Mouse (Mus musculus) layer of hippocampus, adult 8-10 months (tissue): Measurements from ENCODE around the gene Ercc8. TPM values are rescaled to one million over a fixed set of nuclear protein-coding genes. Genes with fewer than 3 reads are reported as not detected.

Experiments used
- DNase-seq, 2 experiments: peaks; one replicate each; pipeline ENCODE4 v3.0.0; 2022; ENCODE audit warnings: low spot score in 2 of 2
- total RNA-seq, 4 experiments: library from RNA; stranded (reverse); gene quantifications; 2 replicates each; pipeline ENCODE4 v1.2.4; 2022

Ercc8 gene
- total RNA-seq = 10 to 100 TPM; 15.3 to 19.8 (median 16.2) TPM

DNA sequence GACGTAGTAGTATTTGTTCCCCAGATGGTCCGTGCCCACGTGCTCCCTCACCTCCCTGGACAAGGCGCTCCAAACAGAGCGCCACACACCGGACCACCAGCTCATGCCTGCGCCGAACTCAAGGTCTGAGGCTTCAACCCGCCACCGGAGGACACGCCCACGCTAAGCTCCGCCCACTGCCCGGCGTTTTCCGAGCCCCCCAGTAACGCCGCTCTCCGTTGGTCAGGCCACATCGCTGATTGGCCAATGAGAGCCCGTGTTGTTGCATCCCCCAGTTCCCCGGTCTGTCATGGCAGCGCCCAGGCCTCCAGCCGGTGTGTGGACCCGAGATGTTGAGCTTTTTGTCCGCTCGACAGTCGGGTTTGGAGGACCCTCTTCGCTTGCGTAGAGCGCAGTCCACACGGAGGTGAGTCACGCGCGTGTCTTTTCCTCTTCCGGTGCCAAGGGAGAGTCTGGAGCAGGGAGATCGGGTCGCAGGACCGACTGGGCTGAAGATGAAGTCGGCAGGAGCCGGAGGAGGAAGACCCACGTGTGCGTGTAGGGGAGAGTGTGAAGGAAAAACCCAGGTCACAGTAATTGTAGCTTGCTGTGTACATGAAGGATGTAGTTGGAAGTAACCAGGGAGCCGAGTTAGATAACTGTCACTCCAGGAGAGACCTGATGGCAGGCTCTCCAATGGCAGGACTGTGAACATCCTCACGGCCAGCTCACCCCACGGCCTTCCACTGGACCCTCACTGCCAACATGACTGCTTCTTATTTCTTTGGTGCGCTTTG is at the start of gene Ercc8, which contains the start of gene Ndufaf2:
Gene Ercc8 (plus strand): TSS at position 267 of the 776 bp plus-strand sequence.
Gene Ndufaf2 (minus strand): TSS at position 159 of the 776 bp plus-strand sequence.
- peak; percentile 87 to 96 for DNase-seq

DNA sequence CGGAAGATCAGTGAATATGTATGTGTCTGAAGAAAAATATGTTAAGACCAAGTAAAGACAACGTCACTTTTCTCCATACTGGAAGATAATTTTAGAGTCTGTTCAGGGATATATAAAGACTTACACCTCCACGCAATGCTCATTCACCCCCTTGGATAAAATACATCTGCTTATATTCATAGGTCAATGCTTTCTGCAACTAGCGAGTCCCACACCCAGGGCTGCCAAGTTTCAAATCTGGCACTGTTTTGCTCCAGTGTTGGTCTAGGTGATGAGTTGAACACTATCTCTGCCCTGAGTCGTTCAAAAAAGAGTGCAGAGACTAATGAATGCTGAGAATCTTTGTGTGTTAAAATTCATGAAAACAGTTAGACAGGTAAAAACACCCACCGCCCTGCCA is 47.6 kb upstream of the Ercc8 start:
- no peak for DNase-seq

DNA sequence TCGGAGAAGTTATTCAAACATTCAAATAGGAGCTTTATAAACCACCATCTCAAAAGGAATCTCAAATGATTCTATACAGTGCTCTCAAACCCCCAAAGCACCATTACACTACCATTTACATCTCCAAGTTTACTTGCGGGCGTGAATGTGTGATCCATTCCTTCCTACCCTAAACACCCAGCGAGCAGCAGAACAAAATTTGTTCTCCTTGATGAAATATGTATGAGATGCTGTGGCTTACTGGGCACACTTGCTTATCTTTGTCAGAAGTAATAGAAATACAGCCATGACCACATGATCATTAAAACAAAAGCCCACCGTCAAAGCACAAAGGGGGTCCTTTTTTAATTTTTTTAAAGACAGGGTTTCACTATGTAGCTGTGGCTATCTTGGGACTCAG is 45.0 kb upstream of the Ercc8 start:
- DNase-seq = no peak

DNA sequence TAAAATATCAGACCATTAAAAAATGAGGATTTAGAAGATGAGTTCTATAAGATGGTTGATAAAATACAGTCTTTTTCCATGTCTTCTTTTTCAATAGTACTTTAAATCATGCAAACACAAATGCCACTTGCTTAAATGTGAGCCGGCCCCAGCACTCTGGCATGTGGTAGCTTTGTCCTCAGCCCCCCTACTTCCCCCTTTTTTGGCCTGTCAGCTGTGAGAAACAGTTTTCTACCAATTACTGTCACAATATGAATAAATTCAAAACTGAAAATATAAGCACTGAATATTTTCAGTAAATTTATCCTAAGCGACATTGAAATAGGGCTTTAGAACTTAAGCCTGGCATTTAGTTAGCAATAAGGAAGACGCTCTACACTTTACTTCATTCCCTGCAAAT is 44.3 kb upstream of the Ercc8 start:
- no peak for DNase-seq

DNA sequence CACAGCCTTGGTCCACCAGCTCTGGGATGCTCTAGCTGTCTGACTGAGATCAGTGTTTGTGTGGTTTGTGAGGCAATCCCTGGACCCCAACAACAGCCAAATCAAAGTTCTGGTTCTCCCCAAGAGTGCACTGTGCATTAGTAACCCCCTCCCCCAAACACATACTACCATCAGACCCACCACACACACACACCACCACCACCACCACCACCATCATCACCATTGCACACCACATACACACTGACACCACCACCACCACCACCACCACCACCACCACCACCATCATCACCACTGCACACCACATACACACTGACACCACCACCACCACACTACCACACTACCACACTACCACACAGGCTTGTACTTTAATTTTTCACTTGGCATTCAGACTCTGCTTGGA is 40.9 kb upstream of the Ercc8 start:
- no peak for DNase-seq

DNA sequence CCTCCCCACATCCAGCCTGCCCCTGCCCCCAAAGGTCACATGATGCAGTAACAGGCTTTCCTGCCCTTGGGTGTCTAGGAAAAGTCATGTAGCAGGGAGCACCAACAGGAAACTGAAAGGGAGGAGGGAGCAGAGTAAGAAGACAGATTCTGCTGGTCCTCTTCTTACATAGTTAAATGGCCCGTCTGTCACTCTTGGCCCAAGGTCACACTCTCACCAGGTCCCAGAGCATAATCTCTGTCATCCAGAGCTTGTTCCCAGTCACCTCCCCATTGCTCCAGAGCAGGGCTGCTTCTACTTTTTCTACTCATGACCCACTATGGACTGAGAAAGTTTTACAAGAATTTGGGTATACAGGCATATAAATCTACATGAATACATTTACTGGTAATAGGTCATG is 40.3 kb upstream of the Ercc8 start:
- no peak for DNase-seq

DNA sequence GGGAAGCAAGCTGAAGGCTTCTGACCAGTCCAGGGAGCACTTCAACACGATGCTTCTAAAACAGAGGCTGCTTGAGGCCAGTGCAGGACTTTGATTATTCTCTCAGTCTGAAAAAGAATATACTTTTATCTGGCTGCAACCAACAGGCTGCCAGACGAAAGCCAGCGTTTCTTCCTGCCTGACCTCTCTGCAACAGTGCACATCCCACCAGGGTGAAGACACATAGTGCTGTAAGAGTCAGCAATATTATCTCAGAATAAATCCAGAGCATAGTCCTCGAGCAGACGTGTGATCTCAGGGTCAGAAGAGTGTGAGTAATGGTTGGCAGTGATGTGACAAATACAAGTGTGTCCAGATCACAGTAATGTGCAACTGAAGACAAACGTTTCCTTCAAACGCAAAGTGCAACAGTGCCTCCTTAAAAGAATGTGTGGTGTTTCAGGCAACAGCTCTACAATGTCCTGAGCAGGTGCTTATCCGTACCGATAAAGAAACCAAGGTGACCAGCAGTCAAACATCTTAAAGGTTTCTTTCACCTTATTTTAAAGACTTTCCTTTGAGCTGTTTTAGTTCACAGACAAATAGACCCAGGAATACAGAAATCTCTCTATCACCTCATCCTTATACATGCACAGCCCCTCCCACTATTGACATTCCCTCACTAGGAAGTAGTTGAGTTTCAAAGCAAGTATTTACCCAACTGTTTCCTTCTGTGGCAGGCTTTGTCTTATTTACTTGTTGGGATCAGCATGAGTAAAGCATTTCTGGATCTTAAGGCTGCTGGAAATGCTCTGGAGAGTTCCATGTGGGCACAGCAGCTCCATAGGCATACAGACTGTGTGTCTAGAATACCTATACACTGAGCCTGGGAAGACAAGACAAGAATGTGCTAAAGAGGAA is 38.9 kb upstream of the Ercc8 start:
- no peak for DNase-seq

DNA sequence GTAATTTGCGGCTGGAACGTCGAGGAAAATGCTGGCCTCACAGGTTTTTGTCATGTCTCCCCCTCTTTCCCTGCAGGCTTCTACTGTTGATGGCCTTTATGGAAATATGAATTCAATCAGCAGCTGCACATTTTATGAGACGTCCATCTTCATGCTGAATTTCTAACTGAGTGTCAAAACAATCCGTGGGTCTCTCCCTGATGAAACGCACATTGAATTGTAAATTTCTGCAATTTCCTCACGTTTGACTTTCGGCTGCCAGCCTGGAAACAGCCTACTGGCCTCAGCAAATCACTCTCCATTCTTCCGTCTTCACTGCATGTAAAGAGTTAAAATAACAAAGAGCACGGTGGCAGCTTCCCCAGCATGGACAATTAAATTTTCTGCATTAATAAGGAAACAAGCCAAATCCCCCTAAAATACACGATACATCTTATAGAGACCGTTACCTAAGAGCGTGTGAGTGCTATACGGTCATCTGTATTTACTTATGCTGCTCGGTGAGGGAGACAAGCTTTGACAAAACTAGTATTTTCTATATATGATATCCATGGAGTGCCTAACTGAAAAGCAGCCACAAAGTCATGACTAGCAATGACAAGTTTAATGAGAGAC is 35.3 kb upstream of the Ercc8 start:
- DNase-seq = no peak

DNA sequence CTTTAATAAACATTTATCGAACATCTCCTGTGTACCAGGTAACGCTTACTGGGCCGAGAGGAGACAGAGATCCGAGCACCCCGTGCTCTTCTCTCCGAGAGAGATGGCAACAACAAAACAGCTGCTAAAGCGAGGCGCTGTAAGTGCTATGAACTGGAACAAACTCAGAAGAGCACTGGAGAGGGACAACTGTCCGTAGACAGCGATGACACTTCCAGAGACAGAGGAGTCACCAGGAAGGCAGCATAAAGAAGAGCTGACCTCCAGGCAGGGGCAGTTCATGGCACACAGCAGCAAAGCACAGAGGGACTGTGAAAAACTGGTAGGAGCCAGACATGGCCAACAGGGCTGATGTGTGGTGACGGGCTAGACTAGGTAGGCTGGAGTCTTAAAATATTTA is 34.4 kb upstream of the Ercc8 start:
- no peak for DNase-seq

DNA sequence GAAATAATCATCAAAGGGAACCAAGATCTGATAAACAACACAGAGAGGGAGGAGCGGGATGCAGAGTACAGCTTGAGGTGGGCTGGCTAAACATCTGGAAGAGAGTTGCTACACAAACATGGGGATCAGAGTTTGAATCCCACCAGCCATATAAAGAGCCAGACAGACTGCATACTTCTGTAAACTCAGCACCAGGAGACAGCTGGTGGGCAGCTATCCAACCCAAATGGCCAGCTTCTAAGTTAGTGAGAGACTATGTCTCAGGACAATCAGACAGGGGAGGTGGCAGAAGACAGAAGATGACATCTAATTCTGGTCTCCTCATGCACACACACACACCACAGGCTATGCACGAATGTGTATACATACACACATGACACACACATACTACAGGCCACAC is 32.3 kb upstream of the Ercc8 start:
- no peak for DNase-seq

DNA sequence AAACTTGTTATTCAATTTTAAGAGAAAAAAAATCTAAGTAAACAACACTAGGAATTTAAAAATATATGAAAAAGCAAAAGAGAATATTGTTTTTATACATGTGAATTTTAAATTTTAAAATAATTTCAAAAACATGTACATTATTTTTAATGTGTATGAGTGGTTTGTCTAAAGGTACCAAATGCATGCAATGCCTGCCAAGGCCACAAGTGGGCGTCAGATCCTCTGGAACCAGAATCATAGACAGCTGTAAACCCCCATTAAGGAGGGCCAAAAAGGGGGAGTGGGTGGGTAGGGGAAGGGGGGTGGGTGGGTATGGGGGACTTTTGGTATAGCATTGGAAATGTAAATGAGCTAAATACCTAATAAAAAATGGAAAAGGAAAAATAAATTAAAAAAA is 31.4 kb upstream of the Ercc8 start:
- no peak for DNase-seq

DNA sequence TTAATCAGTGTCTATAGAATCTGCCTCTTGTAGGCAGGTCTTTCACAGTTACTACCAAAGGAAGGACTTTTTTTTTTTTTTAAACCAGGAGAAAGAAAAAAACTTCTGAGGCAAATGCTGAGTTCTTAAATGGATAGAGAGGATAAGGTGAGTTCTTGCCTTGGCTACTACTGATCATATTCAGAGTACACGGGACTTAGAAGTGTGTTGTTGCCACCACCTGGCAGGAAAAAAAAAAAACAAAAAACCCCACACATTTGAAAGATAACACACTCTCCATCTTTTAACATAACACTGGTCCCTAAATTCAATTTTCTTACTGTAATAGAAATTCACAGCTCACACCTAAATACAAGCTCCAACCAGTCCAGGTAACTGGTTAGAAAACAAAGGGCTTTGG is 30.6 kb upstream of the Ercc8 start:
- DNase-seq = no peak

DNA sequence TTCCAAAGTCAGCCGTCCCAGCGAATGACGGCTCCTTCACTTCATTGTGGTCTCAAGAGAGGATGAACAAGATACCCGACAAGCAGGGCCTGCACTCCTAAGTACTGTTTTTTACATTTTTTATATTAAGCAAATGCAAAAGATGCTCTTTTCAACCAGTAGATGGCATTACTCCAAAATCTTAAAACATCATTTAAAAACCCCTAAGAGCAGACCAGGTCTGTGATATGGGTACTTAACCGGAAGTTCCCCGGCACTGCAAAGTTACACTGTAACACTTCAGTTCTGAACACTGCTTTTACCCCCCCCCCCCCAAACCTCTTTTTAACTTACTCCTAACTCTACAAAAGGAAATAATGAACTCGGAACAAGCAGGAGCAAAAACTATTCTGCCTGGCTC is 29.5 kb upstream of the Ercc8 start:
- DNase-seq = no peak

DNA sequence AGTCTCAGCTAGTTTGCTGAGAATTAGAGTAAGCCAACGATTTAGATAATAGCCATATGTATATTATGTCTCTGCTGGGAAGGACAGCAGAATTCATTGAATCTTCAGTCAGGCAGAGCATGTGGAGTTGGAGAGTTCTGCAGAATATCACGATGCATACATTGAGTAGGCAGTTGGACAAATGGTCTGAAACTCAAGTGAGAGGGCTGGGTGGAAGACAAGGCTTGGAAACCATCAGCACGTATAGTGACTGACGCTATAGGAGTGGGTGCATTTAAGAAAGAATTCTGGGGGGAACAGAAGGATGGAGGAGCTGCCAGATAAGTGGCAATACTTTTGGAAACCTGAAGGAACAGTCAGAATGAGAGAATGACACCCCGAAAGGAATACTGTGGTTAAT is 27.8 kb upstream of the Ercc8 start:
- no peak for DNase-seq

DNA sequence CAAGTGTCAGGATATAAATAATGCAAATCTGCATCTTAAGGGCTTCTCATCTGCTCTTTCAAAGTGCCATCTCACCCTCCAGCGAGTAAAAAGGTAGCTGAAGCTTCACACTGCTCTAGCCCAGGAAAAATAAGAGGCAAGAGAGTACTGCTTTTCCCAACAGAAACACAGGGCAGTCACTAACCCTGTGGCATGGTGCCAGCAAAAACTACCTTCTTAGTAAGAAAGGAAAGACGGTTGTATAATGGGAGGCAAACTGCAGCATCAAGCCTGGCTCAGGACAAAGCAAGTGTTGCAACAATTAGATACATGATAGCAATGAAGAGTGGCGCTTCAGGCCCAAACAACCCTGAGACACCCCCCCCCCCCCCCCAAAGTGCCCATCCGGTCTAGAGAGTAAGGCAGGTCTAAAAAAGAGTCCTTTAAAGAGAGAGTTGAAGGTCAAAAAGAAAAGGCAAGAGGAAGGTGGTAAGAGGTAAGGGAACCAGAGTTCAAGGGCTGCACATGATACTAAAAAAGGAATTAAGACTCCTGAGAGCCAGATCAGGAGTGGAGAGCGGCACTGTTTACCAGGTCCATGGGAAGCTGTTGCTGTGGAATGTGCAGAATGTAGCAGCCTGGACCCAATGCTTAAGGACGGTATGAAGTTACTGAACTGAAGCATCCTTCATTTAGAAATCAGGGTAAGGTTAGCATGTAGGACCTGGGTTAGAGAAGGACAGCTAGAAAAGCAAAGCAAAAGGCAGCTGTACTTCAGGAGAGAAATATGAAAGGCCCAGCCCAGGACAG is 26.3 kb upstream of the Ercc8 start:
- no peak for DNase-seq

DNA sequence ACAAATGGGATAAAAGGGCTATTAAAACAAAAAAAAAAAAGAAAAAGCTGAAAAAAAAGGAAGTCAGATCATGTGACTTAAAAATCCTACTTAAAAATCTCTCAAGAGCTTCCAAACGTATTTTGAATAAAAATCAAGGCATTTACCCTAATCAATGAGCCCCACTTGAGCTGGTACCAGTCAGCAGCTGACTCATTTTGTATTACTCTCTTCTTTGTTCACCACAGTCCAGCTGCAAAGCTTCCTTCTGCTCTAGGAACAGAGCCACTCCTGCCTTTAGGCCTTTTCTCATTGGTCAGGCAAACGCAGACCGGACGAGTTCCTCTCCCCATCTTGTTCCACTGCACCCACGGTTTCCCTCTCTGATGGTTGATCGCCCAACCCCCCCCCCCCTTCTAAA is 22.9 kb upstream of the Ercc8 start:
- no peak for DNase-seq

DNA sequence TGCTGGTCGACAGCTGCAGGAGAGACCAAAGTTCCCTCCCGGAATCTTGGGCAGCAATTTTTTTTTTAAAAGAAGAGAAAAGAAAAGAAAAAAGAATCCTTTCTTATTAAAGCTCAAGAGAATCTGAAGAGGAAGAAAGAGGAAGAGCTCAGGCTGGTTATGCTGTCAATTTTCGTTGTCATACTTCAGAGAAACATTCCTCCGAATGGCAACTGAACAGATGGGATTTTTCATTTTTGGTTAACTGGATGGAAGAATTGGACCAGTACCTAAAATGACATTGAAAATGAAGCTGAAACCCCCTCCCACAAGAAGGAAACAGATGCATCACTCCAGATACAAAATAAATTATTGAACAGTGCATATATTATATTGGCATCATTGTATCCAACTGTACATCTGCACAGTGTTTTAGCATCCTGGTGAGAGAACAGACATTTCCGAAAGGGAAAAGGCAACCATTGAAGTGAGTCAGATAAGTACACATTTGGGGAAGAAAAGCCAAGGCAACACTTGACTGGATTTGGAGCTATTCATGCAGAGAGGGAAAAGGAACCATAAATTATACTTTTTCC is 20.0 kb upstream of the Ercc8 start:
- DNase-seq = no peak

DNA sequence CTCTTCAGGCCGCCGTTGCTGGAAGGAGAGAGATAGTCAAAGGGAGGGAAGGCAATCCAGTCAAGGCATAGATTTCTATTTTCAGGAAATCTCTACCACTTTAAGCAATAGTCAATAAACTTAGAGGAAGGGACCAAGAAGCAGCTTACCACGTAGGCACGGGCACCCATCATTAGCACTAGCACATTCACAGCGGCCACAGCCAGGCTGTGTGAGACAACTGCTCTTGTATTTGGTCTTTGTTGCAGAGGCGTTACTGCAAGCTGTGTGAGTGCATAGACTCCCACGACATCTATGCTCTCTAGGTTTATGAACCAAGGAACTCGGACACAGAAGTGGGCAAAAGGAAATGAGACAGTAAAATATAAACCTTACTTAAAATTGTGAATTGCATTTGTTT is 14.4 kb upstream of the Ercc8 start:
- DNase-seq = no peak

DNA sequence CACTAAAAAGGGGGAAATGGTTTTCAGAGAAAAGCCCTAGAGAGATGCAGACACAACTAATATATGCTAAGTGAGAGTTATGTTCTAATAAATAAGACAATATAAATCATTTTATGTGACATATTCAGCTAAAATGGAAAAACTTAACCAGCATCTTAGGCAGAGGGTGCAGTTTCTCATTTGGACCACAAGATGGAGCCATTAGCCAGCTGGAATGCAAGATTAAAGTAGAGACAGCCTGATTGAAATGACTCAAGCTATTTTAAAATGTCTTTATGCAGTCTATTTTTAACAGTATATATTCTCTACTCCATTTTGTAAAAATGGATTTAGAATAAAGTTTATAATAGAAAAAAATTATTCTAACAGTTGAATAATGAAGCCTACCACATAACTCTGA is 6.7 kb upstream of the Ercc8 start:
- DNase-seq = no peak

DNA sequence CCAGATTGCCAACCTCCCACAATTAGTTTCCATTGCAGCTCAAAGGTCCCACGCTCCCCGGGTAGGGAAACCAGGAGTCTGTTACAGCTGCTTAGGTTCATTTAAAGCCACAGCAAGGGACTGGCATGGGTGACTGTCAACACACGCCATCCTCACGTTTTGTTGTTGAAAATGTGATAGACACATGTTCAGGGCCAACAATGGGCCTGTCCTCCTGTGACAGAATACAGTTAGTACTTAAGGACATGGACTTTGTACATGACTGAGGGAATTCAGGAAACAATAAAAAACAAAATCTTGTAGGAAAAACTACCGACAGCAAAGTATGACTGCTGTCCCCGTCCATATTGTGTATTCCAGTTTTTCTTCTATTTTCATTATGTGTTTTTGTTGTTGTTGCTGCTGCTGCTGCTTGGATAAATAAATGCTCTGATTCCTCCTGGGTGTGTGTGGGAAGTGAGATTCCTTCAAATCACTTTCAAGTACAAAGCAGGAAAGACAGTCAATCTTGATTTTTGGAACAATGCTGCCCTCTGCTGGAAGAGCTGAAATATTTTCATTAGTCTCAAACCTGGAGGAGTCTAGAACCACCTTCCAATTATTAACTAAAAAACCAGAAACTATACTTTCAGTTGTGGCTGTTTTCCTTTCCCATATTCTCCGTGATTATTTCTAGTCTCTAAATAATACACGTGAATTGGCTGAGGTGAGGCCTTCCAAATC is 5.7 kb upstream of the Ercc8 start:
- no peak for DNase-seq
